Mouse (Mus musculus) naive thymus-derived CD4-positive, alpha-beta T cell, adult 2 months (primary cell): ENCODE measurements around the gene Kctd12.

Experiments
- DNase-seq: peaks from one replicate; pipeline ENCODE4 v3.0.0-alpha.2; 2011; ENCODE audit warnings: low read depth

Gene Kctd12

DNA sequence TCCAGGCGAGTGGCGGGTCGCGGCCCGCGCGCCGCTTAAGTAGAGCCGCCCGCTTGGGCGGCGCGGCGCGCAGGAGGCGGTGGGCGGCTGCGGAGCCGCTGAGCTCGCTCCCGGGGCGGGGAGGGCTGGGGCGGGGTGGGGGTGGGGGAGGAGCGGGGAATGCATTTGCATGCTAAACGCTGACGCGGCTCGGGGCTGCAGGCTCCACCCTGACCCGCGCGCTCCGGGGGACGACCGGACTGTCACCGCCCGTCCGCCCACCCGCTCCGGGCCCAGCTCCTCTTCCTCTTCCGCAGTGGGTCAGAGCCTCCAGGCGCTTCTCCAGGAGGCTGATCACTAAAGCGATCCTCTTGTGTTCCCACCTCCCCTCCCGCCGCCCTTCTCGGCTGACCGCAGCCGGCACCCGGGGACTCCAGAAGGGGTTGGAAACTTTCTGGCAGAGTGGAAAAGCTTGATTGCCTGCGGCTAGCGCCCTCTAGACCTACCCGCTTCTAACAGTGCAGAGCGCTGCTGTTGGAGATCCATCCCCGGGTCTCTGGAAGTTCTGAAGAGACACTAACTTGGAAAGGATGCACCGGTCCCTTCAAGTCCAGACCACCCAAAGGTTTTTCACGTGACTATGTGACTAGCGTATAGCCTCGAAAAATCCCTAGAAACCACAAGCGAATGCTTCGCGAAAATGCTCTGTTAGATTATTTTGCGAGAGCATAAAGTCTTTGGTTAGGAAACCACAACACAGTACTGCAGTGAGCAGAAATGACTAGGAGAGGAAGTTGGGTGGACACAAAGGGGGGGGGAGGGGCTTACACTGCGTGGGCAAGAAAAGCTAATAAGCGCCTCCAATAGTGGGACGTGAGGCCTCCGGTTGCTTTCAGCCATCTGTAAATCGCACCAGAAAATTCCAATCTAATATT lies at the start of gene Kctd12:
Gene Kctd12, minus strand, starts transcription at position 11 of the 914 bp plus-strand sequence.
- peak; percentile 83 for DNase-seq

DNA sequence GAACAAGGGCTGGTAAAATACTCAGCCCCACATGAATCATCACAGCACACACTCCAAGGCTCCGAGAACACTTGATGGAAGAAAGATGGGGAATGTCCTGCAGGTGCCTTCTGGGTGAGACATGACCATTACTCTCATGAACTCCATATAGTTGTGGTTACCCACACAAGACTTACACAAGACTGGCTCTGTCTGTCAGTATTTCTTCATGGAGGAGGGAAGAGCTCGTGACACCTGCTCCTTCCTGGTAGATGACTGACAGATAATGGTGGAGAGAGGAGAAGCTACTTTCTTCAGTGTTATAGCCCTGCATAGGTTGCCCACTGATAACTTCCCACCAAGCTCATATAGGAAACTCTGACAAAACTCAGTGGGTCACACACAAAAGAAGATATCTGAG lies 46.8 kb upstream of the Kctd12 start:
- no peak for DNase-seq

DNA sequence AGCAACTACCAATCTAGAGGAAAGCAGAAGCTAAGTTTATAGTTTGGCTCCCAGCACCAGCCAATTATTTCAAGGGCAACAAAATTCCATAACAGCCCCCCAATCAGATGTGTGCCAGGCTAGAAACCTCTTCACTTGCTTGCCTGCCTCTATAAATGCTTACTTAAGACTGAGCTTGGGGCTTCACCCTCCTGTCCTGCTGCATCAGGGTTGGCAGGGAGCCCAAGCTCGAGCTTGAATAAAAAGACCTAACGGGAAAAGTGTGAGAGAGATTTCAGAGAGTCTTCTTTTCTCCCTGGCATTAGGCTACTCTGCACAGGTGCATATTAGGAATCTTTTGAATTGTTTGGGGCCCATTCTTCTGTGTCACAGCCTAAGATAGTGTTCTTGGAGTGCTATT lies 37.6 kb upstream of the Kctd12 start:
- no peak for DNase-seq

DNA sequence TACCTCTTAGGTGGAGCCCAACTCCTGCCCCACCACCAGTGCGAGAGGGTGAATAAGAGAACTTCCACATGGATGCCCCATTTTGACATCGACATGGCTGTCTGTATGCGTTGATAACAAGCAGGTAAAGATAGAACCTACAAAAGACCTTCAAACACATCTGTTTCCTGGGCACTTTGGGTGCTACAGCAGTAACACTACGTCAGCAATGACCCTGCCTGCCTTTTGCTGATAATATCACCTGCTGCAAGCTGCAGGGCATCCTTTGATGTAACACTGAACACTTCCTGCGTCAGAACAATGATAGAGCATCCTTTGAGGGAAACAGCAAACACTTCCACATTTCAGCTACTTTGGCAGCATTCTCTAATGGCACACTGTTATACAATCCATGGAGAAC lies 34.6 kb upstream of the Kctd12 start:
- DNase-seq: peak; percentile 51

DNA sequence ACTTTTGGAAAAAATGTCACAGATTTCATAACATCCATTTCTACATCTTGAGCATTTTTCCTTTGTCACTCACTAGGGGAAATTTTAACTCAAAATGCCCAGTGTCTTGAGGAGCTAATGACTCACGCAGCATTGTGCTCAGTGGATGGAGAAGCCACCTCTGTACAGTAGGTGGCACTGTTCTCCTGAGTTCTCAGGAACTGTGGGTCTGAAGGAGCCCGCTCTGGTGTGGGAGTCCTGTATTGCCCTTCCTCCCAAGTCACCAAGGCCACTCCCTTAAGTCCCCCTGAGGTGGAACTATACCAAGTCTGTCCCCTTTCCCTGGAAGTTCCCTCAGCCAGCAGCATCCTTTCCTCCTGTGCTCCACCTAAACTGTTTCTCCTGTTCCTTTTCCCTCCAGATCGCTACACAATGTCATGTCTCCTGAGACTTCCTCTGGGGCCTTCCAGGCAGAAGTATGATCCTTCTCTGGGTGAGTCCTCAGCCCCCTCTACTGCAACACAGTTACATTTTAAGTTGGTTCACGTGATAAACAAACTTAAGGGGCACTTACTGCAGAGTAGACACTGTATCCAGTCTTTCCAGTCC lies 30.2 kb upstream of the Kctd12 start:
- peak; percentile 76 for DNase-seq

DNA sequence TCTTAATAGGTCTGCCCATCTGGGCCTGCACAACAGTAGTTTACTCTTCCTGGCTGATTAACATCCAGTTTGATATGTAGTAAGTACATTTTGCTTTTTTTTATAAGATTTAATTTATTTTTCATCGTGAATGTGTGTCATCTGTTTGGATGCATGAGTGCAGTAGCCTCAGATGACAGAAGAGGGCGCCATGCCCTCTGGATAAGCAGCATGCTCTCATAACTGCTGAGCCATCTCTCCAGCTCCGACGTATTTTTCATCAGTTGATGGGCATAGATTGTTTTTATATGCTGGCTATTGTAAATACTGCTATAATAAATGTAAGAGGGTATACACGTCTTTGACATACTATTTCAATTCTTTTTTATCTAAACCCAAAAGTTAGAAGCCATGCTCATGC lies 29.3 kb upstream of the Kctd12 start:
- DNase-seq: peak; percentile 72

DNA sequence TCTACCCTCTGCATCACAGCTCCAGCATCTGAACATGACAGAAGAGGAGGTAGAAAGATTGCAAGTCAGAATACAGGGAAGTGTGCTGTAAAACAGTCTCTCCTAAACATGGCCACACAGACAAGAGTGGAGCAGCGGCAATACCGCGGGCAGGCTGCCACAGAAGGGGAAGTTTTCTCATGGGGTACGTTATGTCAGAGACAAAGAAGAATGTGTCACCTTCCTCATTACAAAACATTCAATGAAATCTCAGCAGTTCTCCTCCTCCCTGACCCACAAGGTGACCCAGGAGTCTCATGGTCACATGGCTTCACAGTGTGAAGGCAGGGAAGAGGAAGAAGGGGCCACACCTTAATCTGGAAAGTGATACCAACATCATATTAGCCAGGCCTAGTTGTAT lies 25.3 kb upstream of the Kctd12 start:
- no peak for DNase-seq

DNA sequence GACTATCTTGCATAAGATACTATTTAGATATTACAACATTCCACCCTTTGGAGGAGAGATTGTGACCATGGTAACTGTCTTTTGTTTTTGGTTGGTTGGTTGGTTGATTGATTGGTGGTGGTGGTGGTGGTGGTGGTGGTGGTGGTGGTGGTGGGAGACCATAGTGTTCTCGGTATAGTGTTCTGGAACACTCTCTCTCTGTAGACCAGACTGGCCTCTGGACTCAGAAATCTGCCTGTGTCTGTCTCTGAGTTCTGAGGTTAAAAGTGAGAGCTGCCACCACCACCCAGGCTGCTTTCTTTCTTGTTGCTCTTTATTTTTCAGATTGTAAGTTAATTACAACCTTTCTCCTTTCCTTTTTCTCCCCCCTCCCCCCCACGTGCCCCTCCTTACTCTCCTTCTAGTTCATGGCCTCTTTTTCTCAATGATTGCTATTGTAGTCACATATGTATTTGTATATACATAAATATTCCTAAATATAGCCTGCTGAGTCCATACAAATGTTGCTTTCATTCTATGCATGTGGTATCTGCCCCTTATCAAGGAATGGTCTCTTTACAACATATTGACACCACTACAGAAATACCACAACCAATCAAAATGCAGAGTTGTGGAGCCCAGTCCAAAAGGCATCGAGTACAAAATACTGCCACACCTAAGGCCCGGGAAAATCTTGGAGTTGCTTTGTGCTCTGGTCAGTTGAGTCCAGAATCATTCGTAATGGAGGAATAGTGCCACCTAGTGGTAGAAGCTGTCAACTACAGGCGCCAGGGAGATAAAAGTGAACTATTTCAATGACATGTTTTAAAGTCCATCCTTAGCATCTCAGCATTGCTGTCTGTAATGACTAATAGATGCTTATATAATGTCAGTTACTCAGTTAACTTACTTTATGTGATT lies 12.5 kb upstream of the Kctd12 start:
- peak; percentile 76 for DNase-seq

DNA sequence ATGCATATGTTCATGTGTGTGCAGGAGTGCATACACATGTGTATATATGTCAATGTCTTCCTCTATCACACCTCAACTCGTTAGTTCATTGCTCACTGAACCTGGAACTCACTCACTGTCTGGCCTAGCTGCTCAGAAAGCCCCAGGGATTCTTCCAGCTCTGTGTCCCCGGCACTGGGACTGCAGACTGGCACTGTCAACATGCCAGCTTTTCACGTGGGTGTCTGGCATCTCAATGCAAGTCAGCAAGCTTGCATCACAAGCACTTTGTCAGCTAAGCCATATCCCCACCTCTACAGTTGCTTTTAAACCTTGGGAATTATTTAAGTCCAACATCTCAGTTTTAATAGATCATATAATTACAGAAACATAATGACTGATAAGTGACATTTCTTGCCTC lies 8.3 kb upstream of the Kctd12 start:
- no peak for DNase-seq

DNA sequence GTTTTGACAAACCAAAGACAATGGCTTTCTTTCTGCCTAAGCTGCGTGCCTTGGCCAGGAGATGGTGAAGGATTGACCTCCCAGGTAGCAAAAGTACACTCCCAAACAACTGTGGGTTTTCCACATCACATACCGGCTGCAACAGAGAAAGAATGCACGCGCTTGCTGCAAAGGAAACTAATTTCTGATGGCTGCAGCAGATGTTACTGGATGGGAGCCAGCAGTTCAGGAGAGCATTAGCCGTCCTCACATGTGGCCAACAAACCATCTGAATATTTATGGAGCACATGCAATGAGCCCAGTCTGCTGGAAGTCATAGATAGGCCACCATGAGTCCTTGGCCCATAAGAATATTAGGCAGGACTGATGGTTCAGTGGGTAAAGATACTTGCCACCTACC lies 7.4 kb upstream of the Kctd12 start:
- DNase-seq: no peak

DNA sequence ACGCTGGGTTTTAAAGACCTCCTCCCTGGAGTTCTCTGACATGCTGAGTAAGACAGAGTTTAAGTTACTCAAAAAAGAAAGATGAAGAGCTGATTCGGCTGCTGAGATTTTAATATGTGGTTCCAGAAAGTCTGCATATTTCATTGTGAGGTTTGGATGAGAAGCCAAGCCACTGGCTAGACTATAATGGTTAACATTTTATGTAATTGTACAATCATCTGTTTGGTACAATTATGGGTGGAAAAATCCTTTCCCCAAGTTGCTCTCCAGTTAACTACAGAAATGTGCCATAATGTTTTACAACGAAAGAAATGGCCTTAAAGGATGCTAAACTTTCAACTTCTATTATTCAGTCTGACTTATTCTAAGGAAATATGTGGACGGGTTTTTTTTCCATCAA lies 6.8 kb upstream of the Kctd12 start:
- no peak for DNase-seq

DNA sequence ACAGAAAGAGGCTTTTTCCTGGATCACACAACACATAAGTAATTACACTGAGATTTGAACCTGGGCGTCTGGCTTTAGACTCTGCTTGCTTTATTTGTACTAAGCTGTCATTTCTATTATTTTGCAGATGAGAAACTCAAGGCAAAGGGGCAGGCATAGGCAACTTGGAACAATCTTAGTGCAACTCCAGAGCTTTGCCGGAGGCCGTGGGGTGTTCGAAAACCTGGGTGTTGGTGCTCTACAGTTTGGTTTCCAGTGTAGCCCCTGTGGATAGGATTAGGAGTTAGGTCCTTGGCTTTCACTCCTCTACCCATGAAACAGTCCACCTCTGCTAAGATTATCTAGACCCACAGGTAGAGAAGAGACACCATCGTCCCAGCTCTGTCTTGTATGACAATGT lies 5.2 kb upstream of the Kctd12 start:
- no peak for DNase-seq

DNA sequence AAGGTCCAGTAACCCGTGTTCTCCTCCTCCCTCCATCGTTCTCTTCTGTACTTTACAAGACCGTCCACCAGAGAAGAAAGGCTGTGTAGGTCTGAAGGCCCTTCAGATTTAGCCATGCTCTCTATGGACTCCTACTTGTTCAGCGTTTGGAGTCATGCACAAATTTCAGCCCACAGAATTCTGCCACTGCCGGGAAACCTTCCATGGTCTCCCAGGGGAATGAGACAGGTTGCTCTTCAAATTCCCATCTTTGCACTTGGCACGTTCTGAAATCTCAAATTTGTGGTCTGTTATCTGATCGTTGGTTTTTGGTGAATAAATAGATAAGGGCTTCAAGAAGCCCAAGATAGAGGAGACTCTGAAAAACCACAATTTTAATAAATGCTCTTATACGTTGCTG lies 1.2 kb upstream of the Kctd12 start:
- DNase-seq: no peak

DNA sequence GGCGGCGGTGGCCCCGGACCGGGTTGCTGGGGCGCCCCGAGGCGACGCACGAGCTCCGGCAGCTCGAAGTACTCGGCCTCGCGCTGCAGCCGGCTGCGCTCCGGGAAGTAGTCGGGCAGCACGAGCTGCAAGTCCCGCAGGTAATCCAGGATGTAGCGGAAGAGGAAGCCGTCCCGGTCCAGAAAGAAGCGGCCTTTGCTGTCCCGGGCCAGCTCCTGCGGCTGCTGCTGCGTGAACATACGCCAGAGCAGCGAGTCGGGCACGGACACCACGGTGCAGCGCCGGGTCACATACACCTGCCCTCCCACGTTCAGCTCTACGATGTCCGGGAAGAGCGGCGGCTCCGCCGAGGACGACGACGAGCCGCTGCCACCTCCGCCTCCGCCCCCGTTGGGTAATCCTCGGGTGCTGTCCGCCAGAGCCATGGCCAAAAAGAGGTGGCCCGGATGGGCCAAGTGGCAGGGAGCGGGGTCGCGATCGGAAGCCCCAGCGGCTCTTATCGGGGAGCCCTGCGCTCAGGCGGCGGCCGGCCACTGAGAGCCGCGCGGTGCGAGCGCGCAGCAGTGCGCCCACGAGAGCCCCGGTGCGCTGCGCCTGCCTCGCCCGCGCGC lies 316 bp downstream of the Kctd12 start:
- no peak for DNase-seq

DNA sequence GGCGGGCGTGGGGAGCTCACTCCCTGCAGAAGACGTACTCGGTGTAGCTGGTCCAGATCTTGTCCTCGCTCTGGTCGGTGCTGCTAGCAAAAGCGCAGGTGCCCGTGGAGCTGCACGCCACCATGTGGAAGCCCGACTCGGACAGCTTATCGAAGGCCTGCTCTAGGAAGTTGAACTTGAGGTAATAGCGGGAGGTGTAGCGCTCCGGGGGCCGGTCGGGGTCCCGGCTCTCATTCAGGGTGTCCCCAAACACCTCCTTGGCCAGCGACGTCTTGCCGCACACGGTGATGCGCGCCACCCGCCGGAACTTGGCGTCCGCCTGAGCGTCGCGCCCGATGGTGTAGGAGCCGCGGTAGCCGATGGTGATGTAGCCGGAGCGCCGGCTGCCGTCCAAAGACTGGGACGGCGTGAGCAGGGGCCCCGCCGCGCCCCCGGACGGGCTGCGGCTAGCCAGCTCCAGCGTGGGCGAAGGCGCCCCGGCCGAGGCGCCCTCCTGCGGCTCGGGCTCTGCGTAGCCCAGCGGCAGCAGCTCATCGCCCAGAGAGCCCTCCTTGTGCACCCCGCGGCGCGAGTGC lies 909 bp downstream of the Kctd12 start:
- DNase-seq: peak; percentile 64

DNA sequence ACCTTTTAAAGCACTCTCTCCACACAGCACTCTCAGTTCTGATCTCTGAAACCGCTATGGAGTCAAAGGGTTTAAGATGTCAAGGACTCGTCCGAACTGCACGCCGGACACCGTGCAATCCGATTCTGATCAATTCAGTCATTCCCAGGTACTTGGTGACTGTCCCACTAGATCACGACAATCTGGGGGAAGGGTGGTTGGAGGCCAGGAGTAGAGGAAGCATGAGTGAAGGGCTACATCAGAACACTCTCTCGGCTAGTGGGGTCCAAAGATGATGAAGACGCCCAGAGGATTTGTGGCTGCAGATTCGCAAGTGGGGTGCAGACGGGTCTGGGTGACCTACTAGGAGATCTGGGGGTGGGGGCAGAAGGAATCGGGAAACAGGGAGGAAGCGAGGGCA lies 1.5 kb downstream of the Kctd12 start:
- peak; percentile 35 for DNase-seq

DNA sequence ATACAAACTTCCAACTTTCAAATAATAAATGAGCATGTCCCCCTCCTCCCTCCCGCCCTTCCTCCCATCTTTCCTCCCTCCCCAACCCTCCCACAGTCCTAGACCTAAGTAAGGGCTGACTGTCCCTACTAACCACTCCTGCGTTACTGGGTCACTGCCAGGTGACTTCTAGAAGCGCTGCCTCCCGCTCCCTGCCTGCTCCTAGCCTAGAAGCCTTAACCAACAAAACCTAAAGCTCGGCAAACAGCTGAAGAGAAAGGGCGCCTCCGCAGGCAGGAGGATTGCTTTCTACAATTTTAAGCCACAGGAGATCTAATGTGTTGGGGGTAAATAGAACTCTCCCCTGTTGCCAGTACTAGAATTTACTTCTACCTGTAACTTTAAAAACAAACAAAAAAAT lies 2.0 kb downstream of the Kctd12 start:
- DNase-seq: peak; percentile 47

DNA sequence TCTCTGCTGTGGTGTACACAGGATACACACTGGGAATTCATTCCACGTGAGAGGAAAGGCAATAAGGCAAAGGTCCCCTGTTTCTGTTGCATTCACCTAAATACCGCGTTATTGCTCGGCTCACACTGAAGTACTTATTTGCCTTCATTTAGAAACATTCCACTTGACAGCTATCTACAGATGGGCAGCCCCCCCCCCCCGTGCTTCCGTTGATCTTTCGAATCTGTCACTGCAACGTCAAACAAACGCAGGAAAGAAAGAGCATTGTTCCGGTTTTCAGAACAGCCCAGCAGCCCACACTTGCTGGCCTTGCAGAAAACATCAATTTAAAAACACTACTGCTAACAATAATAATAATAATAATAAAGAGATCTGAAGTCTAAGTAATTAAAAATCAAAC lies 2.6 kb downstream of the Kctd12 start:
- peak; percentile 72 for DNase-seq

DNA sequence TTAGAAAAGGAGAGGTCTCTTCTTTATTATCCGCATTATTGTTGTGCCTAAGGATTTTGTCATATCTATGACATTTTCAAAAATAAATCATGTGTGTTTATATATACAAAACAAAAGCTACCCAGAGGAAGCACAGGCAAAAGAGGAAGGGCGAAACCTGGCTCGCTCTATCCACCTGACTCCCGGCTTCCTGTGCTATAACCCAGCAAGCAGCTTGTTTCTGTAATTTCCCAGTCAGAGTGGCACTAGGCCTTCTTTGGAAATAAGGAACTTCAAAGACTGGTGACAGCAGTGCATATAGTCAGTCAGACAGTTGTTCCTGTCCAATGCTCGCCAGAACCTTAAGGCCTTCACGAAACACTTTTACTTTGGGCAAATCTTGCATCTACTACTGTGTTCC lies 6.6 kb downstream of the Kctd12 start:
- DNase-seq: no peak

DNA sequence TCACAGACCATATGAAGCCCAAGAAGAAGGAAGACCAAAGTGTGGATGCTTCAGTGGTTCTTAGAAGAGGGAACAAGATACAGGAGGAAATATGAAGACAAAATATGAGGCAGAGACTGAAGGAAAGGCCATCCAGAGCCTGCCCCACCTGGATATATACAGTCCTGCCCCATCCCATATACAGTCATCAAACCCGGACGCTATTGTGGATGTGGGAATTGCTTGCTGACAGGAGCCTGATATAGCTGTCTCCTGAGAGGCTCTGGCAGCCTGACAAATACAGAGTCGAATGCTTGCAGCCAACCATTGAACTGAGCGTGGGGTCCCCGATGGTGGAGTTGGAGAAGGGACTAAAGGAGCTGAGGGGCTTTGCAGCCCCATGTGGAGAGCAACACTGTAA lies 13.6 kb downstream of the Kctd12 start:
- no peak for DNase-seq

DNA sequence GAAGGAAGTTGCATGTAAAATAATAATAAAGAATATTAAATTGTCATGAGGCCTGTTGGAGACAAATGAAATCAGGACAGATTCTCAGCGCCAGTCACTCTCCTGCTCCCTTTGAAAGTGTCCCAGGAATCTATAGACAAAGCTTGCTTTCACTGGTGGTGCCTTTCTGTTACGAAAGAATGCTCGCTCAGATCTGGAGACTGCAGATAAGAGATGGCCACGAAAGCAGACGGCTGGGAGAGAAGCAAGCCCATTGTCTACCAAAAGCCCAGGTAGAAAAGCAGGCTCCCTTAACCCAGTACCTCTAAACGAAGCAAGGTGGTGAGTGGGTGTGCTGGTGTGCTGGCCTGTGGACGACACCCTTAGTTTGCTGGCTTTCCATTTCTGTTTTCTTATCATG lies 16.2 kb downstream of the Kctd12 start:
- DNase-seq: no peak

DNA sequence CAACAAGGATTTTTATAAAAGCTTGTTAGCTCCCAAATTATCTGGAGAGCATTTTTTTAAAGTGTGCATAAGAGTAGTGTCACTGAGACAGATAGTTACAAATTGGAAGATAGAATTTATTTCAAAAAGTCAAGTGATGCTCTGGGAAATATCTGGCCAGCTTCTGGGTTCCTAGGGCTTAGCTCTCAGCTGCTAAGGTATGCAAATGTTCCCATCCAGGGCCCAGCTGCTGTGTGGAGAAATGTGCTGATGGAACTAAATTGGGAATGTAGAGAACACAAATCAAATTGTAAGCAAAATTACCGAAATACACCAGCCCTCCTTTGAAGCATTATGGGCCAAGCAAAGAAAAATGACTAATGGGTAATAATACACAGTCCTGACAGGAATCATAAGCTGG lies 16.6 kb downstream of the Kctd12 start:
- DNase-seq: no peak
